ENCODE assay signal across 28 mouse cellular contexts in the genomic region with DNA sequence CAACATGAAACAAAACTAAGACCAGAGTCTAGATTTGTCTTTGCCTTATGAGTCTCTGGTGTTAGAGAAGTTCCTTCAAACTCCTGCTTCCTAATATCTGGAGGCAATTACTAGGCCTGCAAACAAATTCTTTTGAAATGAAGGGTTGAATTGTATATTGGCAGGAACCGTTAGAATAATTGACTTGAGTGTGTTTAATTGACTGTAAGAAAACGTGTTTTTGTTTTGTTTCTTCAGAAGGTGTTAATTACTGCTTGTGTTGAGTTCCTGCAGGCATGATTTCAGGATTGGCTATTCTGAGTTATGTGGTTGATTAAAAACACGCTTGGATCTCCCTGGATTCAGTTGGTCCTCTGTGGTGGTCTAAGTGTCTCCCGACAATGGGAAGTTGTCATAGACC.
"Had no signal": no experiment of that assay in that cellular context is flagged by ENCODE, and none has a peak within 500 bp of the region (broad histone marks: within the 10 kb centered on the region; RNA-seq: fewer than 3 reads in every experiment).

No protein-coding gene starts in this region.

- H3K9ac ChIP-seq: heart, embryonic 13.5 days; heart, embryonic 15.5 days; hindbrain, embryonic 12.5 days; hindbrain, embryonic 14.5 days; kidney, embryonic 15.5 days; limb, embryonic 12.5 days; liver, embryonic 13.5 days; liver, embryonic 15.5 days had no signal

- ATAC-seq: hindbrain, postnatal 0 days; intestine, embryonic 16.5 days had no signal

- H3K27ac ChIP-seq: heart, adult 2 months; heart, embryonic 13.5 days; heart, embryonic 15.5 days; hindbrain, embryonic 10.5 days; hindbrain, embryonic 12.5 days; hindbrain, embryonic 14.5 days; hindbrain, postnatal 0 days; kidney, embryonic 15.5 days; kidney, postnatal 0 days; limb, embryonic 12.5 days; liver, embryonic 13.5 days; liver, embryonic 15.5 days had no signal

- DNase-seq: gastrocnemius, postnatal 14 days; gastrocnemius, postnatal 36 days; heart, adult 2 months; heart, postnatal 14 days; heart, postnatal 4 days; kidney, adult 11 months; kidney, adult 2 months; kidney, adult 9 months; kidney, postnatal 14 days; kidney, postnatal 36 days; layer of hippocampus, adult 9-11 months; layer of hippocampus, postnatal 36 days; liver; liver, embryonic 13.5 days had no signal

- H3K36me3 ChIP-seq: heart, embryonic 13.5 days; heart, embryonic 15.5 days; hindbrain, embryonic 10.5 days; hindbrain, embryonic 12.5 days; kidney, embryonic 15.5 days; limb, embryonic 10.5 days; limb, embryonic 12.5 days; liver, embryonic 13.5 days; liver, embryonic 15.5 days had no signal

- H3K4me2 ChIP-seq: heart, embryonic 11.5 days; heart, embryonic 13.5 days; heart, embryonic 15.5 days; hindbrain, embryonic 12.5 days; hindbrain, embryonic 14.5 days; kidney, embryonic 15.5 days; limb, embryonic 12.5 days; liver, embryonic 11.5 days; liver, embryonic 13.5 days; liver, embryonic 15.5 days had no signal

- H3K27me3 ChIP-seq: heart, embryonic 13.5 days; heart, embryonic 15.5 days; hindbrain, embryonic 12.5 days; kidney, embryonic 15.5 days; limb, embryonic 12.5 days; liver, embryonic 13.5 days; liver, embryonic 15.5 days had no signal

- H3K9me3 ChIP-seq: heart, embryonic 13.5 days; heart, embryonic 15.5 days; hindbrain, embryonic 10.5 days; hindbrain, embryonic 12.5 days; kidney, embryonic 15.5 days; limb, embryonic 10.5 days; limb, embryonic 12.5 days; liver, embryonic 13.5 days; liver, embryonic 15.5 days had no signal

- H3K4me3 ChIP-seq: heart, adult 2 months; heart, embryonic 13.5 days; heart, embryonic 15.5 days; hindbrain, embryonic 10.5 days; hindbrain, embryonic 12.5 days; kidney, embryonic 15.5 days; limb, embryonic 10.5 days; limb, embryonic 12.5 days; liver, embryonic 13.5 days; liver, embryonic 15.5 days had no signal

- H3K4me1 ChIP-seq: hindbrain, embryonic 10.5 days; hindbrain, embryonic 12.5 days; kidney, embryonic 15.5 days; limb, embryonic 12.5 days; liver, embryonic 13.5 days; liver, embryonic 15.5 days had no signal
